Mouse (Mus musculus): ENCODE data around the gene Plbd1. TPM values are rescaled to one million over a fixed set of nuclear protein-coding genes. Genes with fewer than 3 reads are reported as not detected.

The Plbd1 gene
- total and polyA plus RNA-seq, 2 experiments from 2014 or later = 0.19 to 0.40 TPM

DNA sequence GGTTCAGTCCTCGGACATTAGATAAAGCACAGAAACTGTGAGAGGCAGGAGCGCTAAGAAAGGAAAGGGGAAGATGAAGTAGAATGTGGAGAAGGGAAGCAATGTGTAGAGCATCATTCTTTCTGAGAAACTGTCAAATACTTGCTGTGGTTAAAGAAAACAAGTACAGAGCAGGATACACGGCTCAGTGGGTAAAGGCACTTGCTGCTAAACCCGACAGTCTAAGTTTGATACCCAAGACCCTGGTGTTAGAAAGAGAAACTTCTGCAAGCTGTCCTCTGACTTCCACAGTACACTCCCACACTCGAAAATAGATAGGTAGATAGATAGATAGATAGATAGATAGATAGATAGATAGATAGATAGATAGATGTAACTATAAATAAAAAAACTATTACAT, 8.4 kb downstream of the Plbd1 start:
- H3K27me3 ChIP-seq (ENCODE audit: insufficient read depth, low read length) = no peaks in the 10 kb centered on the region
- H3K4me1 ChIP-seq (ENCODE audit: insufficient read depth) = no peaks in the 10 kb centered on the region
- WGBS = 71% methylated on average over 5 of the region's 5 CpGs
- ATAC-seq (no peak), DNase-seq (no peak)
- no peak overlapping the region for H3K9ac ChIP-seq
- H3K4me2 ChIP-seq (ENCODE audit: low read depth) = no peak overlapping the region
- H3K27ac ChIP-seq (ENCODE audit: low read depth, low read length) = no peak overlapping the region
- no peaks in the 10 kb centered on the region for H3K9me3 ChIP-seq (ENCODE audit: low read length)
- TF ChIP-seq CTCF (IDR thresholded peaks at IDR 0.05; ENCODE audit: low read depth) = no peak
- H3K36me3 ChIP-seq (ENCODE audit: insufficient read depth) = no peaks in the 10 kb centered on the region
- no peak overlapping the region for H3K4me3 ChIP-seq (ENCODE audit: low read depth, low read length)

DNA sequence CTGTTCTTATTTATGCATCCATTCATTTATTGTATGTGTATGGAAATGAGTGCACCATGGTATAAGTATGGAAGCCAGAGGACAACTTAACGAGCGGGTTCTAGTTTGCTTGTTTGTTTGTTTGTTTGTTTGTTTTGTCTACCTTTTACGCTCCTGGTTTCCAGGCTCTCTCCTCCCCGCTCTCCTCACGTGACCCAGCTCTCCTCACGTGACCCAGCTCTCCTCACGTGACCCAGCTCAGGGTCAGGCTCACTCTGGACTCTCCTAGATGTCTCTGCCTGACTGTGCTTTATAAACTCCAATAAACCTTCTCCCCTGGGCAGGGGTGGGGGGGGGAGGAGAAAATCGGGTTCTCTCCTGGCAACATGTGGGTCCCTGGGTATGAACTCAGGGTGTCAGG, 11.1 kb downstream of the Plbd1 start:
- Histone ChIP-seq H3K9me3 (ENCODE audit: low read length) (no peaks in the 10 kb centered on the region), H3K27me3 (ENCODE audit: insufficient read depth, low read length) (no peaks in the 10 kb centered on the region), H3K36me3 (ENCODE audit: insufficient read depth) (no peaks in the 10 kb centered on the region), H3K4me2 (ENCODE audit: low read depth) (no peak overlapping the region), H3K4me3 (ENCODE audit: low read depth, low read length) (no peak overlapping the region), H3K4me1 (ENCODE audit: insufficient read depth) (no peaks in the 10 kb centered on the region), H3K9ac (no peak overlapping the region), H3K27ac (ENCODE audit: low read depth, low read length) (no peak overlapping the region)
- no peak for ATAC-seq
- 89% methylated on average over 8 of the region's 8 CpGs for WGBS
- TF ChIP-seq CTCF (IDR thresholded peaks at IDR 0.05; ENCODE audit: low read depth) = no peak
- no peak for DNase-seq

- H3K9ac ChIP-seq = no peak overlapping the region
- H3K4me1 ChIP-seq (ENCODE audit: insufficient read depth) = no peaks in the 10 kb centered on the region
- H3K27me3 ChIP-seq (ENCODE audit: insufficient read depth, low read length) = no peaks in the 10 kb centered on the region
- no peak overlapping the region for H3K4me3 ChIP-seq (ENCODE audit: low read depth, low read length)
- no peak overlapping the region for H3K4me2 ChIP-seq (ENCODE audit: low read depth)
- ATAC-seq (no peak), DNase-seq (no peak)
- TF ChIP-seq CTCF (IDR thresholded peaks at IDR 0.05; ENCODE audit: low read depth) = no peak
- 84% methylated on average over 10 of the region's 10 CpGs for WGBS
- H3K27ac ChIP-seq (ENCODE audit: low read depth, low read length) = no peak overlapping the region
- H3K36me3 ChIP-seq (ENCODE audit: insufficient read depth) = no peaks in the 10 kb centered on the region
- no peaks in the 10 kb centered on the region for H3K9me3 ChIP-seq (ENCODE audit: low read length)
Observed at GRCm38 (mm10) chr6:136647455-136647861, 14.3 kb downstream of the Plbd1 start.

DNA sequence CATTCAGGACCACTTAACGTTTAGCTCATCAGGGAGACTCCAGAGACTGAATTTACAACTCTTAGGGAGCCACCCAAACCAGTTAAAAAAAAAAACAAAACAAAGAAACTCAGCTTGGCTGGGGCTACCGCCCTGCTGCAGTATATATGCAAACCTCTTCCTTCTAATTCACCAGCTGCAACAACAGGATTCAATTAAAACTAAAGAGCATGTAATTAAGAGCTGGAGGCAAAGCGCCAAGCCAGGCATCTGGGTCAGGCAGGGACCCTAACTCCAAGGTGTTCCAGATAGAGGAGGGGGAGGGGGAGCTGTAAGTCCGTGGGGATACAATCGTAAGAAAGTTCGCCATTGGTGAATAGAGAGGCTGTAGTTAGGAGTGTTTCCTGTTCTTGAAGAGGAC, 15.5 kb downstream of the Plbd1 start:
- WGBS = 24% methylated on average over 6 of the region's 6 CpGs
- no peak overlapping the region for H3K9ac ChIP-seq
- no peaks in the 10 kb centered on the region for H3K27me3 ChIP-seq (ENCODE audit: insufficient read depth, low read length)
- no peaks in the 10 kb centered on the region for H3K9me3 ChIP-seq (ENCODE audit: low read length)
- H3K4me3 ChIP-seq (ENCODE audit: low read depth, low read length) = no peak overlapping the region
- H3K4me1 ChIP-seq (ENCODE audit: insufficient read depth) = no peaks in the 10 kb centered on the region
- no peak overlapping the region for H3K27ac ChIP-seq (ENCODE audit: low read depth, low read length)
- no peak for TF ChIP-seq CTCF (IDR thresholded peaks at IDR 0.05; ENCODE audit: low read depth)
- no peak overlapping the region for H3K4me2 ChIP-seq (ENCODE audit: low read depth)
- H3K36me3 ChIP-seq (ENCODE audit: insufficient read depth) = no peaks in the 10 kb centered on the region
- DNase-seq (no peak), ATAC-seq (no peak)

DNA sequence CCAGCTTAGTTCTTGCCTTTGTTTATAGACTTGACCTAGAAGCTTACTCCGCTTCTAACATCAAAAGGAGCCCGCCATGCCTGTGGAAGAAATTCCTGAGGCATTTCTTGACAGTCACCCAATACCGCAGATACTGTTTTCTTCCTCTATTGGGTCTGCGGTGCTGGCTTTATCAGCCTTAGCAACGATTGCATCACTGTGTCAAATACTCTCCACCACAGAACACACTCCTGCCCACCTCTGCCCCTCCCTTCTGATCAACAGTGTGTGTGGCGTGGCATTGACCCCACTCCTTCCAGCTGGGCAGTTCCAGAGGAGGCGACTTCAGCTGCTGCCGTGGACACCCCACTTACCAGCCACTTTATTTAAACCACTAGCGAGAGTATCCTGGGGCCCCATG, 16.0 kb downstream of the Plbd1 start:
- WGBS = 47% methylated on average over 9 of the region's 9 CpGs
- Histone ChIP-seq H3K9me3 (ENCODE audit: low read length) (no peaks in the 10 kb centered on the region), H3K27ac (ENCODE audit: low read depth, low read length) (no peak overlapping the region), H3K27me3 (ENCODE audit: insufficient read depth, low read length) (no peaks in the 10 kb centered on the region), H3K36me3 (ENCODE audit: insufficient read depth) (no peaks in the 10 kb centered on the region), H3K4me1 (ENCODE audit: insufficient read depth) (no peaks in the 10 kb centered on the region), H3K4me2 (ENCODE audit: low read depth) (no peak overlapping the region), H3K9ac (no peak overlapping the region), H3K4me3 (ENCODE audit: low read depth, low read length) (no peak overlapping the region)
- TF ChIP-seq CTCF (IDR thresholded peaks at IDR 0.05; ENCODE audit: low read depth) = no peak
- ATAC-seq = no peak
- no peak for DNase-seq

GRCm38 (mm10) chr6:136644171-136644570, 17.6 kb downstream of the Plbd1 start:
- DNase-seq = no peak
- Histone ChIP-seq H3K4me2 (ENCODE audit: low read depth) (no peak overlapping the region), H3K9me3 (ENCODE audit: low read length) (no peaks in the 10 kb centered on the region), H3K4me3 (ENCODE audit: low read depth, low read length) (no peak overlapping the region), H3K36me3 (ENCODE audit: insufficient read depth) (no peaks in the 10 kb centered on the region), H3K27ac (ENCODE audit: low read depth, low read length) (no peak overlapping the region), H3K4me1 (ENCODE audit: insufficient read depth) (no peaks in the 10 kb centered on the region), H3K27me3 (ENCODE audit: insufficient read depth, low read length) (no peaks in the 10 kb centered on the region), H3K9ac (no peak overlapping the region)
- WGBS = 96% methylated on average over 2 of the region's 2 CpGs
- ATAC-seq = no peak
- peak; percentile 42 for TF ChIP-seq CTCF (IDR thresholded peaks at IDR 0.05; ENCODE audit: low read depth)

GRCm38 (mm10) chr6:136634982-136635381, 26.7 kb downstream of the Plbd1 start:
- no peak overlapping the region for H3K4me2 ChIP-seq (ENCODE audit: low read depth)
- no peaks in the 10 kb centered on the region for H3K4me1 ChIP-seq (ENCODE audit: insufficient read depth)
- 73% methylated on average over 3 of the region's 3 CpGs for WGBS
- no peak for DNase-seq
- H3K4me3 ChIP-seq (ENCODE audit: low read depth, low read length) = no peak overlapping the region
- ATAC-seq = no peak
- H3K36me3 ChIP-seq (ENCODE audit: insufficient read depth) = no peaks in the 10 kb centered on the region
- TF ChIP-seq CTCF (IDR thresholded peaks at IDR 0.05; ENCODE audit: low read depth) = no peak
- H3K9ac ChIP-seq = no peak overlapping the region
- no peaks in the 10 kb centered on the region for H3K27me3 ChIP-seq (ENCODE audit: insufficient read depth, low read length)
- no peak overlapping the region for H3K27ac ChIP-seq (ENCODE audit: low read depth, low read length)
- H3K9me3 ChIP-seq (ENCODE audit: low read length) = no peaks in the 10 kb centered on the region

DNA sequence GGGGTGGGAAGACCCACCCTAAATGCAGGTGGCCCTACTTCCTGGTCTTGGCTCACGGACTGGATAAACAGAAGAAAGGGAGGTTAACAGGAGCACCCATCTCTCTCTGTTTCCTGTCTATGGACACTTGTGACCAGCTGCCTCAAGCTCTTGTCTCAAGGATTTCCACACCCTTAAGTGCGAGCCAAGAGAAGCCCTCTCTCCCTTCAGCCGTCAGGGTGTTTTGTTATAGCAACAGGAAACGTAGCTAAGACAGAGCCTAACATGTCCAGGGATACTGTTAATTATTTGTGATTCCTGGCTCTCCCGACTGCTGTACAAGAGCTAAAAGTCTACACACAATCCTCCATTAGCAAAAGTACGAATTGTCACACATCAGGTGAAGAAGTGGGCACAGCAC, 28.0 kb downstream of the Plbd1 start:
- TF ChIP-seq CTCF (IDR thresholded peaks at IDR 0.05; ENCODE audit: low read depth) = no peak
- no peak overlapping the region for H3K9ac ChIP-seq
- H3K4me2 ChIP-seq (ENCODE audit: low read depth) = no peak overlapping the region
- no peaks in the 10 kb centered on the region for H3K9me3 ChIP-seq (ENCODE audit: low read length)
- no peaks in the 10 kb centered on the region for H3K27me3 ChIP-seq (ENCODE audit: insufficient read depth, low read length)
- no peak for ATAC-seq
- 71% methylated on average over 6 of the region's 6 CpGs for WGBS
- no peak for DNase-seq
- H3K27ac ChIP-seq (ENCODE audit: low read depth, low read length) = no peak overlapping the region
- H3K4me3 ChIP-seq (ENCODE audit: low read depth, low read length) = no peak overlapping the region
- H3K4me1 ChIP-seq (ENCODE audit: insufficient read depth) = no peaks in the 10 kb centered on the region
- no peaks in the 10 kb centered on the region for H3K36me3 ChIP-seq (ENCODE audit: insufficient read depth)
